ENCODE assay signal across 25 mouse cellular contexts in genomic region chr3:144811821-144812220, GRCm38 (mm10). TPM values are rescaled to one million over a fixed set of nuclear protein-coding genes. Genes with fewer than 3 reads are reported as not detected.
DNase-seq lines count a peak whose midpoint lies in the region; ATAC-seq and TF ChIP-seq lines count a peak whose summit lies in the region.
"Had no signal": no experiment of that assay in that cellular context is flagged by ENCODE, and none has a peak within 500 bp of the region (broad histone marks: within the 10 kb centered on the region; RNA-seq: fewer than 3 reads in every experiment).

No protein-coding gene starts in this region.

- 55% methylated on average over 3 of the region's 3 CpGs for WGBS in liver, postnatal 0 days (ENCODE audit: insufficient replicate concordance)
- WGBS in liver, embryonic 12.5 days (ENCODE audit: insufficient replicate concordance), result 27% methylated on average over 3 of the region's 3 CpGs
- 29% methylated on average over 3 of the region's 3 CpGs for WGBS in heart, embryonic 10.5 days

- H3K4me1 ChIP-seq in liver, postnatal 0 days (ENCODE audit: insufficient read depth), result no peaks in the 10 kb centered on the region
- H3K4me1 ChIP-seq in liver, embryonic 12.5 days, result no peaks in the 10 kb centered on the region
- no peaks in the 10 kb centered on the region for H3K4me1 ChIP-seq in heart, embryonic 10.5 days
- H3K4me1 ChIP-seq: embryonic facial prominence, embryonic 15.5 days; heart, embryonic 15.5 days; midbrain, embryonic 15.5 days had no signal

- H3K4me2 ChIP-seq in liver, postnatal 0 days (ENCODE audit: low read depth, low read length), result no peak overlapping the region
- H3K4me2 ChIP-seq in liver, embryonic 12.5 days, result no peak overlapping the region
- H3K4me2 ChIP-seq: embryonic facial prominence, embryonic 15.5 days; heart, embryonic 15.5 days; midbrain, embryonic 15.5 days had no signal

- H3K9ac ChIP-seq in liver, postnatal 0 days (replicated peaks), result no peak overlapping the region
- no peak overlapping the region for H3K9ac ChIP-seq in liver, embryonic 12.5 days
- H3K9ac ChIP-seq: embryonic facial prominence, embryonic 15.5 days; heart, embryonic 15.5 days; midbrain, embryonic 15.5 days had no signal

- peak; percentile 4 for DNase-seq in adrenal gland, postnatal 14 days
- no peak for DNase-seq in adrenal gland, adult (ENCODE audit: inconsistent age in 2 of 2, low spot score in 1 of 2)
- DNase-seq in liver, postnatal 0 days, result no peak
- DNase-seq in ZHBTc4 (ENCODE audit: low read depth, low spot score), result peak; percentile 26
- no peak for DNase-seq in heart, embryonic 10.5 days (ENCODE audit: low spot score)
- DNase-seq in heart, adult 11 months, result no peak
- DNase-seq: cerebellum, adult 9-11 months; embryo, embryonic 11 days; kidney, postnatal 14 days; layer of hippocampus, adult 9-11 months; lung, adult 18-20 months; right cerebral cortex, adult 18-20 months had no signal

- H3K36me3 ChIP-seq in liver, postnatal 0 days (replicated peaks; ENCODE audit: insufficient read depth, low read length), result no peaks in the 10 kb centered on the region
- H3K36me3 ChIP-seq in liver, embryonic 12.5 days, result no peaks in the 10 kb centered on the region
- no peaks in the 10 kb centered on the region for H3K36me3 ChIP-seq in heart, embryonic 10.5 days
- H3K36me3 ChIP-seq: embryonic facial prominence, embryonic 15.5 days; heart, embryonic 15.5 days; midbrain, embryonic 15.5 days had no signal

- no peak for ATAC-seq in liver, postnatal 0 days
- ATAC-seq in liver, embryonic 12.5 days, result no peak
- ATAC-seq in megakaryocyte-erythroid progenitor cell, adult 5-6 weeks (replicated peaks; ENCODE audit: low FRiP score, low TSS enrichment, poor library complexity, severe bottlenecking), result peak; percentile 89
- ATAC-seq: CD4-positive, CD25-positive, alpha-beta regulatory T cell, adult 4 months; forebrain, embryonic 14.5 days; midbrain, embryonic 15.5 days had no signal

- no peaks in the 10 kb centered on the region for H3K27me3 ChIP-seq in liver, postnatal 0 days (ENCODE audit: insufficient read depth, low read length)
- no peaks in the 10 kb centered on the region for H3K27me3 ChIP-seq in liver, embryonic 12.5 days (replicated peaks)
- H3K27me3 ChIP-seq in heart, embryonic 10.5 days (ENCODE audit: insufficient read depth, poor library complexity, severe bottlenecking), result no peaks in the 10 kb centered on the region
- H3K27me3 ChIP-seq: embryonic facial prominence, embryonic 15.5 days; heart, embryonic 15.5 days; midbrain, embryonic 15.5 days had no signal

- TF ChIP-seq CTCF in liver, postnatal 0 days (IDR thresholded peaks at IDR 0.05; ENCODE audit: low read depth), result peak; percentile 34; the same call in 1 of the 2 replicates

- TF ChIP-seq EP300 in liver, postnatal 0 days (IDR thresholded peaks at IDR 0.05; ENCODE audit: low read depth), result no peak

- no peak overlapping the region for H3K4me3 ChIP-seq in liver, postnatal 0 days (ENCODE audit: low read depth, low read length)
- H3K4me3 ChIP-seq in liver, embryonic 12.5 days, result no peak overlapping the region
- H3K4me3 ChIP-seq in heart, embryonic 10.5 days, result no peak overlapping the region
- H3K4me3 ChIP-seq: embryonic facial prominence, embryonic 15.5 days; heart, embryonic 15.5 days; midbrain, embryonic 15.5 days had no signal

- H3K9me3 ChIP-seq in liver, postnatal 0 days (ENCODE audit: low read length), result no peaks in the 10 kb centered on the region
- no peaks in the 10 kb centered on the region for H3K9me3 ChIP-seq in liver, embryonic 12.5 days (replicated peaks)
- no peaks in the 10 kb centered on the region for H3K9me3 ChIP-seq in heart, embryonic 10.5 days
- H3K9me3 ChIP-seq: embryonic facial prominence, embryonic 15.5 days; heart, embryonic 15.5 days; midbrain, embryonic 15.5 days had no signal

- no peak overlapping the region for H3K27ac ChIP-seq in liver, postnatal 0 days (ENCODE audit: low read depth)
- no peak overlapping the region for H3K27ac ChIP-seq in liver, embryonic 12.5 days
- H3K27ac ChIP-seq in heart, embryonic 10.5 days, result no peak overlapping the region
- H3K27ac ChIP-seq: embryonic facial prominence, embryonic 15.5 days; heart, embryonic 15.5 days; macrophage; midbrain, embryonic 15.5 days had no signal

RNA-seq across cellular contexts. Expression of gene Clca3a2, which starts 7.5 kb away (rescaled TPM):
- total RNA-seq in adrenal gland, postnatal 14 days (2021), result 0.11 and 0.19 TPM in 2 replicates
- polyA plus RNA-seq in liver, postnatal 0 days (2015; fragmentation: Nextera tagmentation; extraction: Ambion mirVana), result 0.06 TPM in 1 of 2 replicates, not detected in the other
- not detected in 2 replicates for polyA plus RNA-seq in liver, embryonic 12.5 days (2016; fragmentation: Nextera tagmentation; extraction: Ambion mirVana)
- not detected in 2 replicates for total RNA-seq in megakaryocyte-erythroid progenitor cell, adult 5-6 weeks (2014; fragmentation: Nextera tagmentation)
- not detected in 2 replicates for total RNA-seq in megakaryocyte-erythroid progenitor cell, adult 5-6 weeks (2017)
- polyA plus RNA-seq in heart, embryonic 10.5 days (2016; fragmentation: Nextera tagmentation; extraction: Ambion mirVana), result 0.74 and 0.85 TPM in 2 replicates
- total RNA-seq: hematopoietic stem cell, adult 5-6 weeks; left cerebral cortex, adult 8-10 months had no signal
- polyA plus RNA-seq: CD4-positive, CD25-positive, alpha-beta regulatory T cell, adult 4 months; forebrain, embryonic 14.5 days; limb, embryonic 11.5 days; macrophage; midbrain, embryonic 15.5 days had no signal

RNA-seq across cellular contexts. Expression of gene Clca3b, which starts 37.3 kb away (rescaled TPM):
- total RNA-seq in adrenal gland, postnatal 14 days (2021), result not detected in 2 replicates
- not detected in 2 replicates for polyA plus RNA-seq in liver, postnatal 0 days (2015; fragmentation: Nextera tagmentation; extraction: Ambion mirVana)
- polyA plus RNA-seq in liver, embryonic 12.5 days (2016; fragmentation: Nextera tagmentation; extraction: Ambion mirVana), result not detected in 2 replicates
- not detected in 2 replicates for total RNA-seq in megakaryocyte-erythroid progenitor cell, adult 5-6 weeks (2014; fragmentation: Nextera tagmentation)
- not detected in 2 replicates for total RNA-seq in megakaryocyte-erythroid progenitor cell, adult 5-6 weeks (2017)
- not detected in 2 replicates for polyA plus RNA-seq in heart, embryonic 10.5 days (2016; fragmentation: Nextera tagmentation; extraction: Ambion mirVana)
- total RNA-seq: adrenal gland, postnatal 4 days; gastrocnemius, postnatal 4 days; hematopoietic stem cell, adult 5-6 weeks; left cerebral cortex, adult 8-10 months had no signal
- polyA plus RNA-seq: CD4-positive, CD25-positive, alpha-beta regulatory T cell, adult 4 months; forebrain, embryonic 14.5 days; heart, embryonic 15.5 days; macrophage; midbrain, embryonic 15.5 days had no signal

RNA-seq across cellular contexts. Expression of gene Clca3a1, which starts 51.0 kb away (rescaled TPM):
- 8.4 and 8.9 TPM in 2 replicates for total RNA-seq in adrenal gland, postnatal 14 days (2021)
- 8.3 and 8.5 TPM in 2 replicates for polyA plus RNA-seq in liver, postnatal 0 days (2015; fragmentation: Nextera tagmentation; extraction: Ambion mirVana)
- polyA plus RNA-seq in liver, embryonic 12.5 days (2016; fragmentation: Nextera tagmentation; extraction: Ambion mirVana), result 3.0 and 3.3 TPM in 2 replicates
- 9.2 and 24.1 TPM in 2 replicates for total RNA-seq in megakaryocyte-erythroid progenitor cell, adult 5-6 weeks (2014; fragmentation: Nextera tagmentation)
- 11.3 and 12.9 TPM in 2 replicates for total RNA-seq in megakaryocyte-erythroid progenitor cell, adult 5-6 weeks (2017)
- 4.1 and 9.1 TPM in 2 replicates for polyA plus RNA-seq in heart, embryonic 10.5 days (2016; fragmentation: Nextera tagmentation; extraction: Ambion mirVana)
- polyA plus RNA-seq: macrophage had no signal

Comparison
In these comparisons a context has a peak if more than half of its experiments do, and no peak if none do; other contexts are left out.
1. DNase-seq: peak in adrenal gland, postnatal 14 days (single experiment) and ZHBTc4 (single experiment); none in adrenal gland, adult (0 of 2), liver, postnatal 0 days (single experiment), heart, embryonic 10.5 days (single experiment) and heart, adult 11 months (single experiment).